Mouse (Mus musculus) forebrain, embryonic 12.5 days (tissue): ENCODE measurements around the gene Sh3gl3. TPM values are rescaled to one million over a fixed set of nuclear protein-coding genes. Genes with fewer than 3 reads are reported as not detected.
A peak's percentile ranks its signal among the peaks of the same experiment; 100 is the strongest.

Experiments
- ATAC-seq: fragments of 200-750 bp; cut with Nextera tagmentation; 2 replicates; pipeline ENCODE4 v1.8.0; 2017; ENCODE audit warnings: moderate TSS enrichment; ENCODE audit not compliant: low FRiP score
- H3K27ac ChIP-seq: fragments of 300-500 bp; sonication (generic); 2 replicates; pipeline ENCODE4 v1.5.1; 2016; ENCODE audit warnings: mild to moderate bottlenecking
- H3K27me3 ChIP-seq: fragments of 300-500 bp; sonication (generic); 2 replicates; pipeline ENCODE4 v1.6.1; 2016; ENCODE audit warnings: mild to moderate bottlenecking
- H3K36me3 ChIP-seq: fragments of 300-500 bp; sonication (generic); replicated peaks from 2 replicates; pipeline ENCODE4 v1.6.1; 2016; ENCODE audit warnings: mild to moderate bottlenecking
- H3K4me1 ChIP-seq: fragments of 300-500 bp; sonication (generic); 2 replicates; pipeline ENCODE4 v1.6.1; 2016
- H3K4me2 ChIP-seq: fragments of 300-500 bp; sonication (generic); 2 replicates; pipeline ENCODE4 v1.6.1; 2016; ENCODE audit warnings: mild to moderate bottlenecking, moderate library complexity
- H3K4me3 ChIP-seq: fragments of 300-500 bp; sonication (generic); replicated peaks from 2 replicates; pipeline ENCODE4 v1.5.1; 2016; ENCODE audit warnings: mild to moderate bottlenecking
- H3K9ac ChIP-seq: fragments of 300-500 bp; sonication (generic); 2 replicates; pipeline ENCODE4 v1.6.1; 2016; ENCODE audit warnings: mild to moderate bottlenecking
- H3K9me3 ChIP-seq: fragments of 300-500 bp; sonication (generic); 2 replicates; pipeline ENCODE4 v1.6.1; 2016
- WGBS: fragments of 180-500 bp; shearing (Covaris S2); methylation state at CpG from one replicate; pipeline ENCODE4 v1.1.7; 2016; 5-methylcytosine and 5-hydroxymethylcytosine counted together
- polyA plus RNA-seq: library from polyadenylated mRNA; unstranded; fragments of >200 nt; fragmentation: Nextera tagmentation; extraction: Ambion mirVana; gene quantifications from 2 replicates; pipeline ENCODE4 v1.2.1, GENCODE M21; 2016

Sh3gl3 gene
- polyA plus RNA-seq, 1 experiment from 2014 or later = 20.7 TPM

- no peak for ATAC-seq
- H3K9ac ChIP-seq = no peak overlapping the region
- H3K27ac ChIP-seq = no peak overlapping the region
- H3K4me3 ChIP-seq = no peak overlapping the region
- no peak overlapping the region for H3K4me2 ChIP-seq
- peaks cover 16% of the 10 kb centered on the region for H3K4me1 ChIP-seq
- no peaks in the 10 kb centered on the region for H3K9me3 ChIP-seq
- H3K36me3 ChIP-seq = no peaks in the 10 kb centered on the region
- 76% methylated on average over 4 of the region's 4 CpGs for WGBS
- no peaks in the 10 kb centered on the region for H3K27me3 ChIP-seq
Measured at GRCm38 (mm10) chr7:82236899-82237162, 63.2 kb downstream of the Sh3gl3 start.

- no peaks in the 10 kb centered on the region for H3K27me3 ChIP-seq
- H3K9ac ChIP-seq = no peak overlapping the region
- H3K27ac ChIP-seq = no peak overlapping the region
- no peak overlapping the region for H3K4me3 ChIP-seq
- no peak overlapping the region for H3K4me2 ChIP-seq
- H3K4me1 ChIP-seq = no peaks in the 10 kb centered on the region
- H3K9me3 ChIP-seq = no peaks in the 10 kb centered on the region
- H3K36me3 ChIP-seq = no peaks in the 10 kb centered on the region
- ATAC-seq = no peak
- 79% methylated on average over 8 of the region's 8 CpGs for WGBS
Measured at GRCm38 (mm10) chr7:82240424-82241240, 67.0 kb downstream of the Sh3gl3 start.

DNA sequence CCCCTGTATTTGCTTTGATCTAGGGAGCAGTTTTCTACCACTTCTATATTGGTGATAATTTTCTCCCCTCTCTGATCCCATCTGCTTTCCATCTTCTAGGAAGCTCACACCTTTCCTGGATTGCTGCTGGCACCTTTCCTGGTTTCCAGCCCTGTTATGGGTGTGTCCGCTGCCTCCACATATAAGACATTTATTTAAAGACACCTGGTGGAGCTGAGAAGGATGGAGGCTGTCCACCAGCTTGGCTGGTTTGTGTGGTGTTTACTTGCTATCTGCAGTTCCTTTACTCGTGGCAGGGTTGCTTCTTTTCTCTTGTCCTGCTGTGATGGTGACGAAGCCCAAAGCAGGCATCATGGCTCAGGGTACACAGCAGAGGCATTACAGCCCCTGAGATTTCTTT, 71.1 kb downstream of the Sh3gl3 start:
- Histone ChIP-seq H3K36me3 (no peaks in the 10 kb centered on the region), H3K4me1 (no peaks in the 10 kb centered on the region), H3K9me3 (no peaks in the 10 kb centered on the region), H3K4me3 (no peak overlapping the region), H3K4me2 (no peak overlapping the region), H3K27me3 (no peaks in the 10 kb centered on the region), H3K27ac (no peak overlapping the region), H3K9ac (no peak overlapping the region)
- no peak for ATAC-seq
- 77% methylated on average over 3 of the region's 3 CpGs for WGBS

GRCm38 (mm10) chr7:82248953-82249695, 75.5 kb downstream of the Sh3gl3 start:
- ATAC-seq = no peak
- Histone ChIP-seq H3K9ac (no peak overlapping the region), H3K4me3 (no peak overlapping the region), H3K36me3 (no peaks in the 10 kb centered on the region), H3K27me3 (no peaks in the 10 kb centered on the region), H3K4me1 (no peaks in the 10 kb centered on the region), H3K4me2 (no peak overlapping the region), H3K27ac (no peak overlapping the region), H3K9me3 (no peaks in the 10 kb centered on the region)
- 76% methylated on average over 10 of the region's 10 CpGs for WGBS

GRCm38 (mm10) chr7:82253309-82253708, 79.7 kb downstream of the Sh3gl3 start:
- 93% methylated on average over 1 of the region's 1 CpGs for WGBS
- H3K9me3 ChIP-seq = no peaks in the 10 kb centered on the region

DNA sequence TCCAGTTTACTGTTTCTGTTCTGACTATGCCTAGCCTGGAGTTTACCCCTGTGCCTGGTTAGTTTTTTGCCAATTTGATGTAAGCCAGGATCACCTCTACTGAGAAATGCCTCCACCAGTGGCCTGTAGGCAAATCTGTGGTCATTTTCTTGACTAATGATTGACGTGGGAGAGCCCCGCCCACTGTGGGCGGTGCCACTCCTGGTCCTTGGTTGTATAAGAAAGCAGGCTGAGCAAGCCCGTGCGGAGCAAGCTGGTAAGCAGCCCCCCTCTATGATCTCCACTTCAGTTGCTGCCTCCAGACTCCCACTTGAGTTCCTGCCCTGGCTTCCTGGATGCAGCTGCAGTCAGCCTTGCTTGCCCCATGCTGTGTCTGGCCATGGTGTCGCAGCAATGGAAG, 83.3 kb downstream of the Sh3gl3 start:
- Histone ChIP-seq H3K4me2 (no peak overlapping the region), H3K4me1 (no peaks in the 10 kb centered on the region), H3K9ac (no peak overlapping the region), H3K27me3 (no peaks in the 10 kb centered on the region), H3K4me3 (no peak overlapping the region), H3K27ac (no peak overlapping the region), H3K9me3 (no peaks in the 10 kb centered on the region), H3K36me3 (no peaks in the 10 kb centered on the region)
- WGBS = 81% methylated on average over 6 of the region's 6 CpGs
- no peak for ATAC-seq

More at GRCm38 (mm10) chr7:82253309-82253708, 79.7 kb downstream of the Sh3gl3 start:
- no peak overlapping the region for H3K9ac ChIP-seq
- no peak overlapping the region for H3K27ac ChIP-seq
- H3K36me3 ChIP-seq = no peaks in the 10 kb centered on the region
- H3K27me3 ChIP-seq = no peaks in the 10 kb centered on the region
- no peaks in the 10 kb centered on the region for H3K4me1 ChIP-seq
- no peak overlapping the region for H3K4me2 ChIP-seq
- ATAC-seq = no peak
- H3K4me3 ChIP-seq = no peak overlapping the region

DNA sequence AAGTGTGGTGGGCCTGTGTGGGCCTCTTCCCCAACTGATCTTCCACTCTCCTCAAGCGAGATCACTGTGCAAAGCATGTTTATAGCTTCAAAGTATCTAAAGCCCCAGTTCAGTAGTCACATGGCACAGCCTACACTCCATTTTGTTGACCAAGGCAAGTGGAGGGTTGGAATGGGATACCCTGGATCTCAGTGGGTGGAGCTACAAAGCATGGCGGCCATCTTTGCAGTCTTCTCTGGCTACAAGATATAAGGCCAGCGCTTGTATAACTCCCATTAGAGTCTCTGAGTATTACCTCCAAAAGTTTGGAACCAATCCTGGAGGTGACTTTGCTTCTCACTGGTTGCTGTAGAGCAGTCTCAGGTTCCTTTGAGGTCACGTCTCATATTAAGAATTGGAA, 83.9 kb downstream of the Sh3gl3 start:
- no peak for ATAC-seq
- no peaks in the 10 kb centered on the region for H3K27me3 ChIP-seq
- H3K4me2 ChIP-seq = no peak overlapping the region
- H3K27ac ChIP-seq = no peak overlapping the region
- no peaks in the 10 kb centered on the region for H3K9me3 ChIP-seq
- no peaks in the 10 kb centered on the region for H3K36me3 ChIP-seq
- H3K4me1 ChIP-seq = no peaks in the 10 kb centered on the region
- WGBS = 88% methylated on average over 4 of the region's 4 CpGs
- no peak overlapping the region for H3K9ac ChIP-seq
- H3K4me3 ChIP-seq = no peak overlapping the region

GRCm38 (mm10) chr7:82260210-82260609, 86.6 kb downstream of the Sh3gl3 start:
- H3K27me3 ChIP-seq = no peaks in the 10 kb centered on the region
- no peak for ATAC-seq
- H3K27ac ChIP-seq = no peak overlapping the region
- H3K4me1 ChIP-seq = no peaks in the 10 kb centered on the region; the same call in 1 of the 2 replicates
- no peak overlapping the region for H3K4me3 ChIP-seq
- WGBS = 67% methylated on average over 6 of the region's 6 CpGs
- H3K9me3 ChIP-seq = no peaks in the 10 kb centered on the region
- H3K9ac ChIP-seq = no peak overlapping the region
- no peak overlapping the region for H3K4me2 ChIP-seq
- H3K36me3 ChIP-seq = no peaks in the 10 kb centered on the region

GRCm38 (mm10) chr7:82263141-82263540, 89.5 kb downstream of the Sh3gl3 start:
- Histone ChIP-seq H3K4me3 (no peak overlapping the region), H3K9ac (no peak overlapping the region), H3K4me2 (no peak overlapping the region), H3K4me1 (no peaks in the 10 kb centered on the region; the same call in 1 of the 2 replicates), H3K27ac (no peak overlapping the region), H3K36me3 (no peaks in the 10 kb centered on the region), H3K27me3 (no peaks in the 10 kb centered on the region), H3K9me3 (no peaks in the 10 kb centered on the region)
- no peak for ATAC-seq
- WGBS = 18% methylated on average over 8 of the region's 8 CpGs

GRCm38 (mm10) chr7:82264119-82264518, 90.5 kb downstream of the Sh3gl3 start:
- Histone ChIP-seq H3K9me3 (no peaks in the 10 kb centered on the region), H3K4me3 (no peak overlapping the region), H3K4me1 (no peaks in the 10 kb centered on the region; the same call in 1 of the 2 replicates), H3K27ac (no peak overlapping the region), H3K36me3 (no peaks in the 10 kb centered on the region), H3K27me3 (no peaks in the 10 kb centered on the region), H3K4me2 (no peak overlapping the region), H3K9ac (no peak overlapping the region)
- 75% methylated on average over 1 of the region's 2 CpGs for WGBS
- ATAC-seq = no peak

DNA sequence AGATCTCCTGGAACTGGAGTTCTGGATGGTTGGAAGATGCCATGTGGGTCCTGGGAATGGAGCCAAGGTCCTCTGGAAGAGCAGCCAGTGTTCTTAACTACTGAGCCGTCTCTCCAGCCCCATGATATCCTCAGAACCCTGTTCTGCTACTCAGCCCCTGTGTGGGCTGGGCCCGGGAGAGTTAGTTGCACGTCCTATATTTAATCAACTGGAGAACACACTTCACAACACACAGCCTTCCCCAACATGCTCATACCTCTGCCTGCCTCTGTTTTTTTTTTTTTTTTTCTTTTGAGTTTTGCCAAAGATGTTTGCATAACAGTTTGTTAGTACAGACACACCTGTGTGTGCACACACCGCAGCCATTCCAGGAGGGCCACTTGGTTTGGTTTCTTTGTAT, 91.7 kb downstream of the Sh3gl3 start:
- no peaks in the 10 kb centered on the region for H3K27me3 ChIP-seq
- no peak overlapping the region for H3K27ac ChIP-seq
- no peak overlapping the region for H3K4me3 ChIP-seq
- no peak overlapping the region for H3K9ac ChIP-seq
- H3K4me1 ChIP-seq = no peaks in the 10 kb centered on the region; the same call in 1 of the 2 replicates
- ATAC-seq = no peak
- H3K36me3 ChIP-seq = no peaks in the 10 kb centered on the region
- H3K4me2 ChIP-seq = no peak overlapping the region
- 89% methylated on average over 4 of the region's 4 CpGs for WGBS
- H3K9me3 ChIP-seq = no peaks in the 10 kb centered on the region

GRCm38 (mm10) chr7:82269948-82270347, 96.3 kb downstream of the Sh3gl3 start:
- no peak for ATAC-seq
- WGBS = 14% methylated on average over 1 of the region's 1 CpGs

GRCm38 (mm10) chr7:82271742-82272141, 98.1 kb downstream of the Sh3gl3 start:
- 85% methylated on average over 5 of the region's 5 CpGs for WGBS
- H3K4me3 ChIP-seq = no peak overlapping the region
- no peaks in the 10 kb centered on the region for H3K4me1 ChIP-seq
- no peaks in the 10 kb centered on the region for H3K36me3 ChIP-seq
- no peak for ATAC-seq
- H3K9me3 ChIP-seq = no peaks in the 10 kb centered on the region
- H3K27ac ChIP-seq = no peak overlapping the region
- H3K9ac ChIP-seq = 0 out of 2 replicates have a peak overlapping the region, but pooled peaks have one; percentile 9
- H3K4me2 ChIP-seq = no peak overlapping the region
- H3K27me3 ChIP-seq = no peaks in the 10 kb centered on the region

More at GRCm38 (mm10) chr7:82269948-82270347, 96.3 kb downstream of the Sh3gl3 start:
- Histone ChIP-seq H3K9me3 (no peaks in the 10 kb centered on the region), H3K27ac (no peak overlapping the region), H3K27me3 (no peaks in the 10 kb centered on the region), H3K4me2 (no peak overlapping the region), H3K4me1 (no peaks in the 10 kb centered on the region), H3K36me3 (no peaks in the 10 kb centered on the region), H3K4me3 (no peak overlapping the region), H3K9ac (no peak overlapping the region)
